Mouse (Mus musculus): ENCODE data around the gene Hira.
"Not testable (repeated sequence)": the region's sequence is repeated elsewhere in the genome, so short reads cannot be mapped to it uniquely, and the experiment has no call there.

Hira gene

DNA sequence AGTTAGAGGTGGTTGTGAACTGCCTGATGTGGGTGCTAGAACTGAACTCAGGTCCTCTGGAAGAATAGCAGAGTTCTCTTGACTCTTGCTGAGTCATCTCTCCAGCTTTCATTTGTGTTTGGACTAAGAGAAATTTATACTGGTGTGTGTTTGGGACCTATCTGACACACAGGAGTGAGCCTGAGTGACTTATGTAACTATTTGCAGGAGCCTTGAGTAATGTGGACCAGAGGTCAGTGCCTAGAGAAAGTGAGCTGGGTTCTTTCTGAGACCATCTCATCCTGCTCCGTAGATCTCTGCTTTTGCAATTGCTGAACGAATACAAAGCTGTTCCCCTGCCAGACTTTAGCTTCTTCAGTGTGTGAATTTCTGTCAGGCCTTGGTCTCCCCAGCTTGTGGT is 44.9 kb downstream of the Hira start:
- DNase-seq (ENCODE audit: low spot score), result no peak

- no peak for DNase-seq (ENCODE audit: low spot score)
These were observed 51.1 kb downstream of the Hira start for GRCm38 (mm10) chr16:18927963-18928362.

DNA sequence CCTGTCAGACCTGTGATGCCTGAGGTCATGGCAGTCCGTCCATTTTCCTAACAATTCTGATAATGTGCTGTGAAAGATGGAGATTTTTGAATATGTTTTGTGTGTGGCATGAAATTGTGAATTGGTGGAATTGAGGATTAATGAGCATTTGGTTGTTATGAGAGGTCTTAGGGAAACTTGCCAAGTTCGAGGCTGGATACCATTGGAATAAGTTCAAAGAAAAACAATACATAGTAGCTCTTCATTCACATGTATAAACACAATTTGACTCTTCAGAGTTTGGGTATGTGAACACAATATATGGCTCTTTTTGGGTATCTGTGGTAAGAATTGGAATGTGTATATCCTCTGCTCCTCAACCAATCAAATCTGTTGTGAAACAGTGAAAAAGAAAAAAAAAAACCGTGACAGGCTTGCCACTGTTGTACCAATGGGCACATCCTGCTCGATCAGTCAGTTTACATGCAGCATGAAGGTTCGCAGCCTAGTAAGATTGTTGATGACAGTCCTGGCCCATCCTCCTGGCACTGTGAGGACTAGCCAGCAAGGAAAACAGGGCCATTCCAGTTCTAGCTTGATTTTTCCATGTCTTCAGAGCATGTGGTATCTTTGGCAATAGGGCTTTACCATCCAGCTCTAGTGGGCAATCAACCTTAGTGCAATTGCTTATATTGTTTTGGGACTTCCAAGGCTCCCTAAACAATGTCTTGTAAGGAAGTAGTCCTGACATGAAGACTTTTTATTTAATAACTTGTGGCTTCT is 61.7 kb downstream of the Hira start:
- no peak for DNase-seq (ENCODE audit: low spot score)

DNA sequence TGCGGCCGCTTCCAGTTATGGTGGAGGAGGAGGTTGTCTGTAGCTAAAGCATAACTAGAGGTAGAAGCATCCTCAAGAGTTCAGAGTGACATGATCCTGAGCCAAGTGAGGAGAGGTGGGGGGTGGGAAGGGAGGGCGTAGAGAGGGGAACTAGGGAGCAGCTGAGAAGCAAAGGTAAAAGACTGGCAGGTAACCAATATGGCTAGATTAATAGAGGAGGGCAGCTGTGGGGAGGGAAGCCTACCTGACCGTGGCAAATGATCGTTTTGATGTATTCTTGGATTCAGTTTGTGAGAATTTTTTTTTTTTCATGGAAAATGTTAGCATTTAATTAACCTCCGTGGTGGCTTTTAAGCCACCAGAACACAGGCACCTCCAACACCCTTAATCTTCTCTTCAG is 67.1 kb downstream of the Hira start:
- no peak for DNase-seq (ENCODE audit: low spot score)

- DNase-seq (ENCODE audit: low spot score), result no peak
These were observed 72.1 kb downstream of the Hira start for GRCm38 (mm10) chr16:18948941-18949340.

DNA sequence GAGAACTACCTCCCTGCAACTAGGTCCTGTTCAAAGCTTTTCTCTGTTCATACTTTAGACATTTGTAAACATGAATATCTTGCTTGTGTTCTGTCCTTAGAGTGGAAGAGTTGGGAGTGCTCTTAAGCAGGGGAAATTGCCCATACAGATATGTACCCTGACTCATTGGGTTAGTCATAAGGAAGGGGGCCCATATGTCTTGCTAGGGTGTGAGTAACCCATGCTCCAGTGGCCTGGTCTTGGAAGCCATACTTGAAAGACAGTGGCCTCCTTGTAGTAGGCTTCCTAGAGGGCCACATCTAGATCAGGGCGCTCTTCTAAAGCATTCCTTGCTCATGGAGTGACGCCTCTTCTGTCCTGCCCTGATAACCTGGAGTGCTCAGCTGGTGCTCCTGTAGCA is 73.5 kb downstream of the Hira start:
- DNase-seq (ENCODE audit: low spot score), result no peak

GRCm38 (mm10) chr16:18952813-18953212 is 76.0 kb downstream of the Hira start:
- no peak for DNase-seq (ENCODE audit: low spot score)

DNA sequence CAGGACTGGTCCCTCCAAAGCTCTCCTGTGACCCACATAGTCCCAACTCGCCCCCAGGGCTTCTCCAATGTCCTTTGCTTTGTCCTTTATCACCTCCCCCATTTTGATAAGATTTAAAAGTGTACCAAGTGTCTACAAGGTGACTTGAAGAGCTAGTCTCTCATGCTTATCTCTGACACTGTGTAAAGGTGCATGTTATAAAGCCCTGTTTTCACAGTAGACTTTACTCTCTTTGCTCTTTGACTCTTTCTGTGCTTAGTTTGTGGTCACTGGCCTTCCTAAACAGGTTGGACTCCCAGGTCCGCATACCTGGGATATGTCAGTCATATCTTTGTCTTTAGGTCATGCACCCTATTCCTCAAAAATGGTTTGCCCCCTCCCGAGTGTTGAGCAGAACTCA is 78.2 kb downstream of the Hira start:
- no peak for DNase-seq (ENCODE audit: low spot score)

DNA sequence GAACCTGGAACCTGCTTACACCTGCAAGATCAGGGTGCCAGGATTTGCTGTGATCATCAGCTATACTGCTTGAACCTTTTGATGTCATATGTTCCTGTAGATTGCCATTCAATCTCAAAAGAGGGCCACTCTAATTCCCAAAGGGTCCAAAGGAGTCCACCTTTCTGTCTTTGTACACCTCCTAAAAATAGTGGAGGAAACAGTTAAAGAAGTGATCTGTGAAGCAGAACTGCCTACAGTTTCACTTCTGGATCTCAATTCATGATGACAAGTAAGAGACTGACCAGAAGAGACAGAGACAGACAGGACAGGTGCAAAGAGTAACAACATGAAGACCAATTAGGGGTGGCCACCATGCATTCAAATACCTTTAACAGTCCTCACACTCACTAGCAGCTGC is 86.6 kb downstream of the Hira start:
- DNase-seq (ENCODE audit: low spot score), result no peak

- DNase-seq (ENCODE audit: low spot score), result no peak
These were observed 92.7 kb downstream of the Hira start for GRCm38 (mm10) chr16:18969420-18970128.

DNA sequence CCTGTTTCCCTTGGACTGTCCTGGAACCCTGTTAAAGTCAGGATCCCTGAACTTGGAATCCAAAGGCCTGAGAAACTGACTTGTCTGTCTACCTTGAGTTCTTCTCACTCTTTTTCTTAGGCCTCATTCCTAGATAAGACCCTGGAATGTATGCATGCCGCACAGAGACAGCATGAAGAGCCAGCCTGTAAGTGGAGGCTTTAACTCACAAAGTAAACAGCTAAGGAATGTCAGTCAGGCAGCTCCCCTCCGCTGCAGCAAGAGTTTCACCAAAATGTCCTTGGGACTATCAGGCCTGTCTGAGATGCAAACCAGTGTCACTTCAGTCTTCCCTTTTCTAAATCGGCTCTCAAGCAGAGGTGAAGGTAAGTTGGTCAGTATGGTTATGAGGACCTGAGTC is 94.0 kb downstream of the Hira start:
- no peak for DNase-seq (ENCODE audit: low spot score)

GRCm38 (mm10) chr16:18975665-18976064 is 98.8 kb downstream of the Hira start:
- DNase-seq (ENCODE audit: low spot score), result not testable (repeated sequence)

DNA sequence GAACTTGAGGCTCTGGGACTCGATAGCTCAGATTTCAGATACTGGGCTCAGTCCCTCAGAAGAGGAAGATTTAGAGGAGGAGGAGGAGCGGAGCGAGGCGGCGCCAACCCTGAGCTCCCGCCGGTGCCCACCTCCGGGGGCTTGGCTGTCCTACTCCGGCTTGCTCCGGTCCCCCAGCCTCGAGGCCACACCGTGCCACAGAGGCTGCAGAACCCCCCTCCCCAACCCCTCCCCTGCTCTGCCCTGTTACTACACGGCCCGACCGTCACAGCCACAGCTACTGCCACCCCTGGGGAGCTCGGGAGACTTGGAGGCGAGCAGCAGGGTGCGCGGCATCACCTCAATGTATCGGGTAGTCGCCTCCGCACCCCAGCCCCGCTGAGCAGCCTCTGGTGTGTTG is 99.5 kb downstream of the Hira start:
- no peak for DNase-seq (ENCODE audit: low spot score)

DNA sequence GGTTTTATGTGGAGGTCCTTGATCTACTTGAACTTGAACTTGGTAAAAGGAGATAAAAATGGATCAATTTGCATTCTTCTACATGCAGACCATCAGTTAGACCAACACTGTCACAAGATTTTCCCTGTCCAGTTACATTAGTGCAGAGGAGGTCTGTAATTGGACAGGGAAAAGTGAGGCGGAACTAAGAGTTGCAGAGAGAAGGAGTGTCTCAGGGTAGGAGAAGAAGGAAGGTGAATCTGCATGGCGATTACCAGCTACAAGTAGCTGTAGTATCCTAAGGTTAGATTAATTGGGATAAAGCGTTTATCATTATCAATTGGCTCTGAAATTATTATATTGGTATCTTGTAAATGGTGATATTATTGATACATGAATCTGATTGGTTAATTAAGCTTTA is 109.5 kb downstream of the Hira start:
- DNase-seq (ENCODE audit: low spot score), result no peak

DNA sequence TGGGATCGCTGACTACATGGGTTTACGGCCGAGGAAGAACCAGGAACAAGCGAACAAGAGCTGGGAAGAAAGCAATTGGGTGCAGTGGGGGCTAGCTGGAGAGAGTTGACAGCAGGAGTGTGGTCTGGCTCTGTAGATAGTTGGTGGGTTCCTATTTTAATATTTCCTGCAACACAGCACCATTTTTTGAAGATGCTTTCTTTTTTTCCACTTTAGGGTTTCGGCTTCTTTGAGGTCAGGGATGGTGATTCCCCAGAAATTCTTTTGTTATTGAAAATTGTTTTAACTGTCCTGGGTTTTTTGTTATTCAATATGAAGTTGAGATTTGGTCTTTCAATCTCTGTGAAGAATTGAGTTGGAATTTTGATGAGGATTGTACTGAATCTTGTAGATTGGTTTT is 110.0 kb downstream of the Hira start:
- DNase-seq (ENCODE audit: low spot score), result no peak

DNA sequence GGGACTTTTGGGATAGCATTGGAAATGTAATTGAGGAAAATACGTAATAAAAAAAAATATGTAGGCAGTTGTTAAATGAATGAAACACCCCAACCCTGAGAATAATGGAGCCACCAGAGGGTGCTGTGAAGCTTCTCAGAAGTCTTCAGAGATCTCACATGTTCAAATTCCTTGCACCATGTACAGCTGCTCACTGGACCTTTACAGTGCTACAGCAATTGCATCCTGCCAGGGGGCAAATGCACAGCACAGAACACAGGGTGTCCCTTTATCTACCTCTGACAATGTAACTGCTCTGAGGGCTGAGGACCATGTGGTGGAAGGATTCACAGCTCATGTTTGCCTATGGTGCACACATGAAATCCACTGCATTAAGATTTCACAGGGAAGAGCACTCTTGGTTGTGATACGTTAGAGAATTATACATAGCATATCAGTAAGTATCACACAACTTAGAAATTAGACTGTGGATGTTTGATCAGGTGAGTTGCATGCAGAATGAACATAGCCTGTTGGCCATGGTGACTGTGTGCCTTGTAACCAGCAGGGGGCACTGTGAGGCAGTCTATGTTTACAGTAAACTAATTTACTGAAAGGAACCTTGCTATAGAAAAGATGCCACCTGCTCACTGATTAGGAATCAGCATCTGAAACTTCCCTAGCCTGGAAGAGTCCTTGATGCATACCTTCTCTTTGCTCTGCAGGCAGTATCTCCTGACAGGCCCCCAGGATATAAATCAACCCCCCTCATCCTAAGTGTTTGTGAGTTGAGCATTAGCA is 126.0 kb downstream of the Hira start:
- peak; percentile 21 for DNase-seq (ENCODE audit: low spot score)

DNA sequence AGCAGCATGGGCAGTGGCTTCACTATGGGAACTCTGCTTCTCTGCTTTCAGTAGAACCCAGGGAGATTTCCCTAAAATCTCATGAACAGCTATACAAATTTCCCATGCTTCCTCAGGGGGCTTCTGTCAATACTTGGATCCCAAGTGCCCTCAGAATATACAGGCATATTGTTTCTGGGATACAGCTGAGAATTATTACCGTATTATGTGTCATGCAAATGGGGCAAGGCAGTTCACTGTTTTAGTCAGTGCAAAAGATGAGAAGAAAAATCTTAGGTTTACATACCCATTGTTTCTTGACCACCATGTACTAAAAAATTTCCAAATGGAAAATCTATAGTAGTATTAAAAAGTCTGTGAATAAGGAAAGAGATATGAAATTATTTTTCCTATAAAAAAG is 126.9 kb downstream of the Hira start:
- no peak for DNase-seq (ENCODE audit: low spot score)

GRCm38 (mm10) chr16:19005298-19005697 is 128.5 kb downstream of the Hira start:
- no peak for DNase-seq (ENCODE audit: low spot score)

DNA sequence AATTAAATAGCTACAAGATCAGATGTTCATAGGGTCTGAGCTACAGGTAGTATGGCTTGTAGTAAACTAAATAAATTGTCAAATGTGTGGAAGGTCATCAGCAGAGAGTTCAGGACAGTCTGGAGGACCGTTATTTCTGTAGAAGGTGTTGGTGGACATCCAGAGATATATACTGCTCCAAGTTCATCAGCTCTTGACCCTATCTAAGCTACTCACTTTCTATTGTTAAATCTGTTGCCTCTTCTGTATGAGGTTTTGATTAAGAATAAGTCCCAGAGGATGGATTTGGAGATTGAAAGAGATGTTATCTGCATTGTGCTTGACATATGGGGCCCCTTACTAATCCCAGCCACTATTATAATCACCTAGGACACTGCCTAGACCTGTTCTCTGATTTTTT is 129.9 kb downstream of the Hira start:
- no peak for DNase-seq (ENCODE audit: low spot score)

DNA sequence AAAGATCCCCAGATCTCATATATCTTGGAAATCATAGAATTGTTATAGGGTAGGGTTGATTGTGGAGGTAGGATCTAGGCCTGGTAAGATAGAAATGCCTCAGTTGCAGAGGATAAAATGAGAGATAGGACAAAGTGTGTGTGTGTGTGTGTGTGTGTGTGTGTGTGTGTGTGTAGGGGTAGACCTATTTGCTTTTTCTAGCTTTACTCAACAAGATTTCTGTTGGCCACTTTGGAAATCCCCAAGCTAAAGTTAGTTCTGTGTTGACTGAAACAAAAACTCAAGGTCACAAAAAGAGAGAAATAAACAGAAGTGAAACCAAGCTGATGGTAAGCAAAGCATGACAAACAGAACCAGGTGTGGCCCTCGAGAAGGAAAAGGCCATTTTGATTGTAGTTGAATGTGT is 130.4 kb downstream of the Hira start:
- not testable (repeated sequence) for DNase-seq (ENCODE audit: low spot score)

DNA sequence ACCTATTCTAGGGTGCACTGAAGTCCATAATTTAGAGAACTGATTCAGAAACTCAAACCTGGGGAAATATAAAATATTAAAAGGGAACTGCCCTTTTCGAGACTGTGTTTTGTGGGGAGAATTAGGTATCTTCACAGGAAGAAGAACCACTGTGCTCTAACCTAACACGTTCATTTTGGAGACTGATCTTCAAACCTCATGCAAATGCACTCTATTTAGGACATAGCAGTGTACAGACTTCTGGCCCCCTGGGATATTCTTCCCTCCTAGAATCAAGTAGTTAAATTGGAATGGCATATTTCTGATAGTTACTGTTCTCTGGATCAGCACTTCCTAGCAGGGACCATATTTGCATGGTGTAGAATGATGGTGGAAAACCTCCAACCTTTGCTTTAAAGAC is 133.9 kb downstream of the Hira start:
- DNase-seq (ENCODE audit: low spot score), result no peak

DNA sequence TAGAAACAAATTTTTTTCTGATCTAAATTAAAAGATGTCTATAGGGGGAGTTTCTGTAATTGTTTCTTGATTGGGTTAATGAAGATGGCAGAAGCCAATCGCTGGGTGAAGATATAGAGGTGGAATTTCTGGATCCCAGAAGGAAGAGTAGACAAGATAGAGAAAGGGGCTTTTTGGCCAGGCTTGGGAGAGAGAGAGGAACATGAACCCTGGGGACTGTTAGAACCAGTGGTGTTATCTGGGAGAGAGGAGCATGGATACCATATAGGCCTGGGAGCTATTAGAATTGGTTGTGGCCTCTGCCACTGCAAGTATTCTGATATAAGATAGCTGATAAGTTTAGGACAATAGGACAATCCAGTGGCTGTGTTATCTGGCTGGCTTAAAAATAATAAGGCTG is 136.7 kb downstream of the Hira start:
- DNase-seq (ENCODE audit: low spot score), result no peak

- no peak for DNase-seq (ENCODE audit: low spot score)
These were observed 137.8 kb downstream of the Hira start for GRCm38 (mm10) chr16:19014650-19015049.

Data from embryo, embryonic 10 days (tissue).